Mouse (Mus musculus): Measurements from ENCODE around the gene Gm10097. TPM values are rescaled to one million over a fixed set of nuclear protein-coding genes. Genes with fewer than 3 reads are reported as not detected.

Gm10097 gene
- polyA plus RNA-seq, 1 experiment = 0.04 TPM

- H3K4me2 ChIP-seq (ENCODE audit: low read depth) = peak overlapping the region; percentile 59
- H3K4me3 ChIP-seq = no peak overlapping the region
These were observed 1.9 kb downstream of the Gm10097 start for GRCm38 (mm10) chr10:5070941-5071231.

GRCm38 (mm10) chr10:5072054-5072453, 3.1 kb downstream of the Gm10097 start:
- Histone ChIP-seq H3K4me2 (ENCODE audit: low read depth) (no peak overlapping the region), H3K27me3 (ENCODE audit: control insufficient read depth, insufficient read depth, insufficient read length) (no peaks in the 10 kb centered on the region), H3K36me3 (ENCODE audit: control insufficient read depth, insufficient read depth) (peaks cover 21% of the 10 kb centered on the region), H3K79me2 (ENCODE audit: control insufficient read depth, insufficient read depth) (peaks cover 10% of the 10 kb centered on the region), H3ac (ENCODE audit: control insufficient read depth, insufficient read length) (no peak overlapping the region), H3K4me3 (no peak overlapping the region)
- TF ChIP-seq MYOD1 (IDR thresholded peaks at IDR 0.05; ENCODE audit: control insufficient read depth in 1 of 3, insufficient read length in 2 of 3, low read depth in 2 of 3) = no peak
- no peak for TF ChIP-seq SRF (IDR thresholded peaks at IDR 0.05; ENCODE audit: control insufficient read depth, insufficient read length, low read depth)
- TF ChIP-seq TCF12 (IDR thresholded peaks at IDR 0.05; ENCODE audit: insufficient read depth, poor library complexity, severe bottlenecking) = no peak
- TF ChIP-seq E2F4 (IDR thresholded peaks at IDR 0.05; ENCODE audit: insufficient read depth) = no peak
- TF ChIP-seq POLR2A (IDR thresholded peaks at IDR 0.05; ENCODE audit: insufficient read length, low read depth) = no peak
- TF ChIP-seq POLR2AphosphoS2 (IDR thresholded peaks at IDR 0.05; ENCODE audit: insufficient read length, low read depth) = no peak
- no peak for TF ChIP-seq MYOG (IDR thresholded peaks at IDR 0.05; ENCODE audit: control insufficient read depth in 1 of 3, insufficient read depth in 1 of 3, insufficient read length in 2 of 3, low read depth in 2 of 3)
- no peak for TF ChIP-seq TCF3 (IDR thresholded peaks at IDR 0.05; ENCODE audit: insufficient read length, low read depth)
- TF ChIP-seq MAX (IDR thresholded peaks at IDR 0.05; ENCODE audit: low read depth) = no peak
- no peak for TF ChIP-seq REST (IDR thresholded peaks at IDR 0.05; ENCODE audit: insufficient read depth, insufficient read length)
- no peak for TF ChIP-seq CEBPB (IDR thresholded peaks at IDR 0.05; ENCODE audit: insufficient read depth, poor library complexity, severe bottlenecking)
- no peak for TF ChIP-seq USF1 (IDR thresholded peaks at IDR 0.05; ENCODE audit: low read depth)

More at GRCm38 (mm10) chr10:5070941-5071231, 1.9 kb downstream of the Gm10097 start:
- no peaks in the 10 kb centered on the region for H3K27me3 ChIP-seq (ENCODE audit: control insufficient read depth, insufficient read depth, insufficient read length)
- H3K79me2 ChIP-seq (ENCODE audit: control insufficient read depth, insufficient read depth) = peaks cover 13% of the 10 kb centered on the region
- TF ChIP-seq SRF (IDR thresholded peaks at IDR 0.05; ENCODE audit: control insufficient read depth, insufficient read length, low read depth) = peak; percentile 10
- no peak for TF ChIP-seq TCF3 (IDR thresholded peaks at IDR 0.05; ENCODE audit: insufficient read length, low read depth)
- H3K36me3 ChIP-seq (ENCODE audit: control insufficient read depth, insufficient read depth) = peaks cover 19% of the 10 kb centered on the region
- no peak overlapping the region for H3ac ChIP-seq (ENCODE audit: control insufficient read depth, insufficient read length)

- no peaks in the 10 kb centered on the region for H3K27me3 ChIP-seq (ENCODE audit: control insufficient read depth, insufficient read depth, insufficient read length)
- H3K4me2 ChIP-seq (ENCODE audit: low read depth) = no peak overlapping the region
- no peaks in the 10 kb centered on the region for H3K79me2 ChIP-seq (ENCODE audit: control insufficient read depth, insufficient read depth)
- TF ChIP-seq POLR2A (IDR thresholded peaks at IDR 0.05; ENCODE audit: insufficient read length, low read depth) (no peak), TCF3 (IDR thresholded peaks at IDR 0.05; ENCODE audit: insufficient read length, low read depth) (no peak), REST (IDR thresholded peaks at IDR 0.05; ENCODE audit: insufficient read depth, insufficient read length) (no peak), E2F4 (IDR thresholded peaks at IDR 0.05; ENCODE audit: insufficient read depth) (no peak), CEBPB (IDR thresholded peaks at IDR 0.05; ENCODE audit: insufficient read depth, poor library complexity, severe bottlenecking) (no peak), SRF (IDR thresholded peaks at IDR 0.05; ENCODE audit: control insufficient read depth, insufficient read length, low read depth) (no peak), MYOG (IDR thresholded peaks at IDR 0.05; ENCODE audit: control insufficient read depth in 1 of 3, insufficient read depth in 1 of 3, insufficient read length in 2 of 3, low read depth in 2 of 3) (no peak), TCF12 (IDR thresholded peaks at IDR 0.05; ENCODE audit: insufficient read depth, poor library complexity, severe bottlenecking) (no peak), MAX (IDR thresholded peaks at IDR 0.05; ENCODE audit: low read depth) (no peak)
- H3K4me3 ChIP-seq = no peak overlapping the region
- peaks cover 21% of the 10 kb centered on the region for H3K36me3 ChIP-seq (ENCODE audit: control insufficient read depth, insufficient read depth)
- H3ac ChIP-seq (ENCODE audit: control insufficient read depth, insufficient read length) = no peak overlapping the region
These were observed 6.7 kb downstream of the Gm10097 start for GRCm38 (mm10) chr10:5075724-5076123.

- no peak for TF ChIP-seq MYOD1 (IDR thresholded peaks at IDR 0.05; ENCODE audit: control insufficient read depth in 1 of 3, insufficient read length in 2 of 3, low read depth in 2 of 3)
- no peak for TF ChIP-seq CEBPB (IDR thresholded peaks at IDR 0.05; ENCODE audit: insufficient read depth, poor library complexity, severe bottlenecking)
- TF ChIP-seq TCF12 (IDR thresholded peaks at IDR 0.05; ENCODE audit: insufficient read depth, poor library complexity, severe bottlenecking) = no peak
- no peak for TF ChIP-seq POLR2A (IDR thresholded peaks at IDR 0.05; ENCODE audit: insufficient read length, low read depth)
- TF ChIP-seq MAX (IDR thresholded peaks at IDR 0.05; ENCODE audit: low read depth) = no peak
- TF ChIP-seq SRF (IDR thresholded peaks at IDR 0.05; ENCODE audit: control insufficient read depth, insufficient read length, low read depth) = no peak
- TF ChIP-seq POLR2AphosphoS2 (IDR thresholded peaks at IDR 0.05; ENCODE audit: insufficient read length, low read depth) = no peak
- TF ChIP-seq TCF3 (IDR thresholded peaks at IDR 0.05; ENCODE audit: insufficient read length, low read depth) = no peak
- no peak for TF ChIP-seq MYOG (IDR thresholded peaks at IDR 0.05; ENCODE audit: control insufficient read depth in 1 of 3, insufficient read depth in 1 of 3, insufficient read length in 2 of 3, low read depth in 2 of 3)
- no peak for TF ChIP-seq REST (IDR thresholded peaks at IDR 0.05; ENCODE audit: insufficient read depth, insufficient read length)
- no peak for TF ChIP-seq USF1 (IDR thresholded peaks at IDR 0.05; ENCODE audit: low read depth)
- TF ChIP-seq E2F4 (IDR thresholded peaks at IDR 0.05; ENCODE audit: insufficient read depth) = no peak
- no peaks in the 10 kb centered on the region for H3K27me3 ChIP-seq (ENCODE audit: control insufficient read depth, insufficient read depth, insufficient read length)
- no peaks in the 10 kb centered on the region for H3K79me2 ChIP-seq (ENCODE audit: control insufficient read depth, insufficient read depth)
- H3K4me2 ChIP-seq (ENCODE audit: low read depth) = no peak overlapping the region
- H3K36me3 ChIP-seq (ENCODE audit: control insufficient read depth, insufficient read depth) = peaks cover 26% of the 10 kb centered on the region
- H3K4me3 ChIP-seq = no peak overlapping the region
- no peak overlapping the region for H3ac ChIP-seq (ENCODE audit: control insufficient read depth, insufficient read length)
These were observed 11.0 kb downstream of the Gm10097 start for GRCm38 (mm10) chr10:5079945-5080468.

GRCm38 (mm10) chr10:5083716-5084115, 14.7 kb downstream of the Gm10097 start:
- 0 out of 2 replicates have a peak, but pooled peaks have one; percentile 18 for TF ChIP-seq CEBPB (IDR thresholded peaks at IDR 0.05; ENCODE audit: insufficient read depth, poor library complexity, severe bottlenecking)
- no peak for TF ChIP-seq MAX (IDR thresholded peaks at IDR 0.05; ENCODE audit: low read depth)
- H3ac ChIP-seq (ENCODE audit: control insufficient read depth, insufficient read length) = no peak overlapping the region
- H3K4me2 ChIP-seq (ENCODE audit: low read depth) = no peak overlapping the region
- no peaks in the 10 kb centered on the region for H3K27me3 ChIP-seq (ENCODE audit: control insufficient read depth, insufficient read depth, insufficient read length)
- H3K4me3 ChIP-seq = no peak overlapping the region
- H3K79me2 ChIP-seq (ENCODE audit: control insufficient read depth, insufficient read depth) = no peaks in the 10 kb centered on the region
- H3K36me3 ChIP-seq (ENCODE audit: control insufficient read depth, insufficient read depth) = peaks cover 16% of the 10 kb centered on the region
